Mouse (Mus musculus) cerebellum, adult 9-11 months (tissue): ENCODE data around the gene Insc.
A peak's percentile ranks its signal among the peaks of the same experiment; 100 is the strongest.
"Not testable (repeated sequence)": the region's sequence is repeated elsewhere in the genome, so short reads cannot be mapped to it uniquely, and the experiment has no call there.

ENCODE experiments used
- DNase-seq: peaks from one replicate; pipeline ENCODE4 v3.0.0; 2022

The Insc gene

GRCm38 (mm10) chr7:114743022-114743780 lies at the start of gene Insc:
Gene Insc, plus strand, starts transcription at chr7:114743694.
- no peak for DNase-seq

- no peak for DNase-seq
Observed at GRCm38 (mm10) chr7:114700871-114701270, 42.6 kb upstream of the Insc start.

- no peak for DNase-seq
Observed at GRCm38 (mm10) chr7:114706716-114707115, 36.8 kb upstream of the Insc start.

GRCm38 (mm10) chr7:114707398-114707797 lies 36.1 kb upstream of the Insc start:
- no peak for DNase-seq

GRCm38 (mm10) chr7:114710419-114710818 lies 33.1 kb upstream of the Insc start:
- no peak for DNase-seq

- DNase-seq: no peak
Observed at GRCm38 (mm10) chr7:114712523-114712922, 31.0 kb upstream of the Insc start.

GRCm38 (mm10) chr7:114718300-114718699 lies 25.2 kb upstream of the Insc start, which contains the start of gene Calcb:
Gene Calcb, plus strand, starts transcription at chr7:114718643.
- no peak for DNase-seq

GRCm38 (mm10) chr7:114719381-114720131 lies 23.9 kb upstream of the Insc start:
- DNase-seq: peak; percentile 3

- DNase-seq: not testable (repeated sequence)
Observed at GRCm38 (mm10) chr7:114729696-114730095, 13.8 kb upstream of the Insc start.

GRCm38 (mm10) chr7:114731175-114731574 lies 12.3 kb upstream of the Insc start:
- DNase-seq: no peak

- not testable (repeated sequence) for DNase-seq
Observed at GRCm38 (mm10) chr7:114731700-114732099, 11.8 kb upstream of the Insc start.

- DNase-seq: no peak
Observed at GRCm38 (mm10) chr7:114736256-114736655, 7.2 kb upstream of the Insc start.

GRCm38 (mm10) chr7:114738166-114738565 lies 5.3 kb upstream of the Insc start:
- DNase-seq: no peak

GRCm38 (mm10) chr7:114740360-114741165 lies 2.9 kb upstream of the Insc start:
- DNase-seq: no peak

GRCm38 (mm10) chr7:114744639-114745245 lies 1.2 kb downstream of the Insc start:
- DNase-seq: no peak

- DNase-seq: no peak
Observed at GRCm38 (mm10) chr7:114745481-114746271, 2.2 kb downstream of the Insc start.

- DNase-seq: peak; percentile 36
Observed at GRCm38 (mm10) chr7:114747596-114747995, 4.1 kb downstream of the Insc start.

- DNase-seq: no peak
Observed at GRCm38 (mm10) chr7:114748239-114748638, 4.7 kb downstream of the Insc start.

- no peak for DNase-seq
Observed at GRCm38 (mm10) chr7:114753471-114753870, 10.0 kb downstream of the Insc start.

GRCm38 (mm10) chr7:114754196-114754595 lies 10.7 kb downstream of the Insc start:
- no peak for DNase-seq

GRCm38 (mm10) chr7:114754626-114755025 lies 11.1 kb downstream of the Insc start:
- DNase-seq: no peak

- no peak for DNase-seq
Observed at GRCm38 (mm10) chr7:114762660-114763059, 19.2 kb downstream of the Insc start.
